Mouse (Mus musculus) kidney, embryonic 16.5 days (tissue): ENCODE results near the gene Tnni3k. TPM values are rescaled to one million over a fixed set of nuclear protein-coding genes. Genes with fewer than 3 reads are reported as not detected.
A peak's percentile ranks its signal among the peaks of the same experiment; 100 is the strongest.

Experiments used
- ATAC-seq: fragments of 200-750 bp; cut with Nextera tagmentation; 2 replicates; pipeline ENCODE4 v1.8.0; 2017; ENCODE audit warnings: moderate TSS enrichment; ENCODE audit not compliant: low FRiP score, low TSS enrichment
- H3K27ac ChIP-seq: fragments of 300-500 bp; sonication (generic); 2 replicates; pipeline ENCODE4 v1.5.1; 2014; ENCODE audit warnings: low read length
- H3K27me3 ChIP-seq: fragments of 300-500 bp; sonication (generic); 2 replicates; pipeline ENCODE4 v1.6.1; 2014; ENCODE audit warnings: low read length, control low read depth, mixed read lengths; ENCODE audit not compliant: insufficient read depth
- H3K36me3 ChIP-seq: fragments of 300-500 bp; sonication (generic); 2 replicates; pipeline ENCODE4 v1.6.1; 2014; ENCODE audit warnings: low read length, control low read depth, mixed read lengths; ENCODE audit not compliant: insufficient read depth
- H3K4me1 ChIP-seq: fragments of 300-500 bp; sonication (generic); 2 replicates; pipeline ENCODE4 v1.6.1; 2014; ENCODE audit warnings: low read length, control low read depth, mixed read lengths; ENCODE audit not compliant: insufficient read depth
- H3K4me2 ChIP-seq: fragments of 300-500 bp; sonication (generic); replicated peaks from 2 replicates; pipeline ENCODE4 v1.6.1; 2014; ENCODE audit warnings: low read depth, low read length
- H3K4me3 ChIP-seq: fragments of 300-500 bp; sonication (generic); 2 replicates; pipeline ENCODE4 v1.5.1; 2014; ENCODE audit warnings: mild to moderate bottlenecking, low read length
- H3K9ac ChIP-seq: fragments of 300-500 bp; sonication (generic); replicated peaks from 2 replicates; pipeline ENCODE4 v1.6.1; 2014; ENCODE audit warnings: low read length
- H3K9me3 ChIP-seq: fragments of 300-500 bp; sonication (generic); 2 replicates; pipeline ENCODE4 v1.6.1; 2016; ENCODE audit warnings: low read length, control low read depth
- WGBS: fragments of 180-500 bp; shearing (Covaris S2); extraction: QIAGEN DNeasy Blood & Tissue Kit; methylation state at CpG from one replicate; pipeline ENCODE4 v1.1.7; 2014; 5-methylcytosine and 5-hydroxymethylcytosine counted together
- polyA plus RNA-seq: library from polyadenylated mRNA; unstranded; fragments of >200 nt; fragmentation: Nextera tagmentation; extraction: Ambion mirVana; gene quantifications from 2 replicates; pipeline ENCODE4 v1.2.1, GENCODE M21; 2015

Gene Tnni3k
- polyA plus RNA-seq, 1 experiment from 2014 or later: not detected

GRCm38 (mm10) chr3:154970981-154971380 lies 84.2 kb downstream of the Tnni3k start:
- Histone ChIP-seq H3K36me3 (no peaks in the 10 kb centered on the region), H3K4me3 (no peak overlapping the region), H3K4me2 (no peak overlapping the region), H3K9me3 (no peaks in the 10 kb centered on the region), H3K4me1 (no peaks in the 10 kb centered on the region), H3K9ac (no peak overlapping the region), H3K27me3 (no peaks in the 10 kb centered on the region), H3K27ac (no peak overlapping the region)
- no peak for ATAC-seq
- 75% methylated on average over 2 of the region's 2 CpGs for WGBS

- Histone ChIP-seq H3K36me3 (no peaks in the 10 kb centered on the region), H3K4me2 (no peak overlapping the region), H3K4me3 (no peak overlapping the region), H3K4me1 (no peaks in the 10 kb centered on the region), H3K27ac (no peak overlapping the region), H3K9me3 (no peaks in the 10 kb centered on the region), H3K27me3 (no peaks in the 10 kb centered on the region), H3K9ac (no peak overlapping the region)
- ATAC-seq: no peak
- WGBS: 80% methylated on average over 3 of the region's 3 CpGs
These were observed 93.9 kb downstream of the Tnni3k start for GRCm38 (mm10) chr3:154961284-154961683.

- no peak overlapping the region for H3K4me3 ChIP-seq
- ATAC-seq: no peak
- no peak overlapping the region for H3K27ac ChIP-seq
- H3K9me3 ChIP-seq: no peaks in the 10 kb centered on the region
- no peak overlapping the region for H3K9ac ChIP-seq
- no peaks in the 10 kb centered on the region for H3K4me1 ChIP-seq
- H3K4me2 ChIP-seq: no peak overlapping the region
- 43% methylated on average over 2 of the region's 2 CpGs for WGBS
- H3K36me3 ChIP-seq: no peaks in the 10 kb centered on the region
- no peaks in the 10 kb centered on the region for H3K27me3 ChIP-seq
These were observed 102.1 kb downstream of the Tnni3k start for GRCm38 (mm10) chr3:154953088-154953487.

DNA sequence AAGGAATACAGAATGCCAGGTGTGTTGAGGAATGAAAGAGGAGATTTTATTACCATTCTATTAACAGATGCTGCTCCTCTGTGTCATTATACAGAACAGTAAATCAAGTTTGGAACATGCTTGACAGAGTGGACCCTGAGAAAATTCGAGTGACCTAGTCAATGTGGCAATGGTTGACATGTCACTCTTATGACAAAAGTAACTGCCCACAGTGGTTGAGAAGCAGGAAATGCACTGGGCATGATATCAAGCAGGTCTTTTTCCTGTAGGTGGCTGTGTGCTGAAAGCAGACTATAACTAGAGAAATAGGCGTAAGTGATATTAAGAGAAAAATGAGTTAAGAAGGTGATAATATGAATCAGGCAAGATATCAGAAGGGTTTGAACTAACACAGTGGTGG lies 105.7 kb downstream of the Tnni3k start:
- no peak overlapping the region for H3K4me2 ChIP-seq
- H3K27me3 ChIP-seq: no peaks in the 10 kb centered on the region
- H3K27ac ChIP-seq: no peak overlapping the region
- 62% methylated on average over 2 of the region's 2 CpGs for WGBS
- H3K36me3 ChIP-seq: no peaks in the 10 kb centered on the region
- no peaks in the 10 kb centered on the region for H3K4me1 ChIP-seq
- ATAC-seq: no peak
- H3K9me3 ChIP-seq: no peaks in the 10 kb centered on the region
- H3K9ac ChIP-seq: no peak overlapping the region
- H3K4me3 ChIP-seq: no peak overlapping the region

- H3K4me2 ChIP-seq: no peak overlapping the region
- no peaks in the 10 kb centered on the region for H3K9me3 ChIP-seq
- 71% methylated on average over 6 of the region's 6 CpGs for WGBS
- no peaks in the 10 kb centered on the region for H3K27me3 ChIP-seq
- H3K27ac ChIP-seq: no peak overlapping the region
- ATAC-seq: no peak
- no peak overlapping the region for H3K9ac ChIP-seq
- no peaks in the 10 kb centered on the region for H3K36me3 ChIP-seq
- H3K4me3 ChIP-seq: no peak overlapping the region
- no peaks in the 10 kb centered on the region for H3K4me1 ChIP-seq
These were observed 109.5 kb downstream of the Tnni3k start for GRCm38 (mm10) chr3:154945688-154946161.

- H3K9ac ChIP-seq: no peak overlapping the region
- no peaks in the 10 kb centered on the region for H3K36me3 ChIP-seq
- ATAC-seq: no peak
- no peak overlapping the region for H3K4me2 ChIP-seq
- no peak overlapping the region for H3K27ac ChIP-seq
- no peaks in the 10 kb centered on the region for H3K4me1 ChIP-seq
- H3K27me3 ChIP-seq: no peaks in the 10 kb centered on the region
- WGBS: 61% methylated on average over 8 of the region's 8 CpGs
- H3K4me3 ChIP-seq: no peak overlapping the region
- no peaks in the 10 kb centered on the region for H3K9me3 ChIP-seq
These were observed 127.5 kb downstream of the Tnni3k start for GRCm38 (mm10) chr3:154927757-154928156.

DNA sequence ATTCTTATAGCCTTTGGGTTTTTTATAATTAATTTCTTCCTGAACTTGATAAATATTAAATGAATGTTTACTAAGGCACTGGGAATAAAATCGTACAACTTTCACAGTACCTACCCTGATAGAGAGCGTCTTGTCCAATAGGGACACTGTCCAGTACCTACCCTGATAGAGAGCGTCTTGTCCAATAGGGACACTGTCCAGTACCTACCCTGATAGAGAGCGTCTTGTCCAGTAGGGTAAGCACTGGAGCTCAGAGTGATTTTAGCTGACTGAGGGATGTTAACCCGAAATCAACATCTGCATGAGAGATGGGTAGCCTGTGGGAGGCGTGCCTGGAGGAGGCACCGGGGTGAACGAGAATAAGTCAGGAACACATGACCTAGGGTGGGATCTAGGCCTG lies 130.3 kb downstream of the Tnni3k start:
- WGBS: 80% methylated on average over 8 of the region's 8 CpGs

DNA sequence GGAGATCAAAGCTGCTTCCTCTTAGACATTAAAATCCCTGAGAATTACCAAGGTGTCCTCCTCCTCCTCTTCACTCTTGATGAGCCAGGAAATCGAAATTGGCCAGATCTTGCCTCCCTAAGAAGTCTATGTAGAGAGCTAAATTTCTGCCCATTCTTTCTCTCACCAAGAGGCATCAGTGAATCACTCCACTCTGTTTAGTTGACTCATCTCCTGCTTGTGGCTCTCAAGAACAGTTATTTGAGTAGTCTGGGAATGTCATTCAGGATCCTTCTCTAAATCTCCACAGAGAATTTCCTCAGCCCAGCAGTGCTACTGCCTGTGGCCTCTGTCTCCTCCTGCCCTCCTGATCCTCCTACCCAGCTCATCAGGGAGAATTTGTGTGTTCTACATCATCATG lies 139.6 kb downstream of the Tnni3k start:
- Histone ChIP-seq H3K4me2 (no peak overlapping the region), H3K9me3 (no peaks in the 10 kb centered on the region), H3K27ac (no peak overlapping the region), H3K4me1 (no peaks in the 10 kb centered on the region), H3K4me3 (no peak overlapping the region), H3K27me3 (no peaks in the 10 kb centered on the region), H3K9ac (no peak overlapping the region), H3K36me3 (no peaks in the 10 kb centered on the region)
- WGBS: 65% methylated on average over 1 of the region's 1 CpGs
- no peak for ATAC-seq

More for the DNA sequence above, 130.3 kb downstream of the Tnni3k start:
- no peaks in the 10 kb centered on the region for H3K9me3 ChIP-seq
- H3K4me3 ChIP-seq: no peak overlapping the region
- no peaks in the 10 kb centered on the region for H3K36me3 ChIP-seq
- H3K4me2 ChIP-seq: no peak overlapping the region
- H3K27ac ChIP-seq: no peak overlapping the region
- ATAC-seq: peak; percentile 65; the same call in 1 of the 2 replicates
- no peaks in the 10 kb centered on the region for H3K4me1 ChIP-seq
- no peak overlapping the region for H3K9ac ChIP-seq
- H3K27me3 ChIP-seq: no peaks in the 10 kb centered on the region

DNA sequence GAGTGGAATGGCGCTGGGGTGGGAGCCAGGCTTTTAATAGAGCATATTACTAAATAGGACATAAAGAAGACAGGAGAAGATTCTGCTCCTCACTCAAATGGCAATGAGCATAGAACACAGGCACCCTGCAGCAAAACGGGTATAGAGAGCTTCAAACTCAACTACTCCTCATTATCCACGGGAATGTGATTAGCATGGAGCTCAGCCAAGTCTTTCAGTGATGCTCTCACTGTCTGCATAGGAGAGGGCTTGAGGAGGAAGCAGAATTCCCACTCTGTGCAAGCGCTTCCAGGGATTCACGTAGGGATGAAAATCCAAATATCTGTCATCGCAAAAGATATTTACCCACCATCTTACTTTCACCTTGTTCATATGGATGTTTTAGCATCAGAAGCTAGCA lies 141.6 kb downstream of the Tnni3k start:
- ATAC-seq: no peak
- WGBS: 75% methylated on average over 6 of the region's 6 CpGs
- Histone ChIP-seq H3K4me2 (no peak overlapping the region), H3K4me1 (no peaks in the 10 kb centered on the region), H3K27ac (no peak overlapping the region), H3K9ac (no peak overlapping the region), H3K36me3 (no peaks in the 10 kb centered on the region), H3K27me3 (no peaks in the 10 kb centered on the region), H3K9me3 (no peaks in the 10 kb centered on the region), H3K4me3 (no peak overlapping the region)

DNA sequence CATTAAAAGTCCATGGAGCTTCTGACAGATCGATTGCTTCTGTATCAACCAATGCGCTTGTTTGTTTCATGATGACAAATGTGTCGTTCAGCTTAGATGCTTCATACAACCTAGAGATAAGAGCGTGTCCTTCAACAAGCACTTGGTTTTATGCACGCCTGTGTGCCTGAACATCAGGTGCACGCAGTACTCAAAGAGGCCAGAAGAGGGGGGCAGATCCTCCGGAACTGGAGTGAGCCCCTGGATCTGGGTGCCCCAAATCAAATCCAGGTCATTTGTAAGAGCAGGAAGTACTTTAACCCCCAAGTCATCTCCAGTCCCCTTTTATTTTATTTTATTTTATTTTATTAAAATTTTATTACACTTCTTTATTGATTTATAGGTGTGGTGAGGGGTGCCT lies 158.5 kb downstream of the Tnni3k start:
- H3K27me3 ChIP-seq: no peaks in the 10 kb centered on the region
- no peak overlapping the region for H3K4me2 ChIP-seq
- no peak overlapping the region for H3K4me3 ChIP-seq
- no peak overlapping the region for H3K9ac ChIP-seq
- H3K36me3 ChIP-seq: no peaks in the 10 kb centered on the region
- H3K9me3 ChIP-seq: no peaks in the 10 kb centered on the region
- H3K4me1 ChIP-seq: no peaks in the 10 kb centered on the region
- H3K27ac ChIP-seq: no peak overlapping the region
- ATAC-seq: no peak
- WGBS: 77% methylated on average over 7 of the region's 7 CpGs
